Mouse (Mus musculus): ENCODE data around the gene Ercc5. TPM values are rescaled to one million over a fixed set of nuclear protein-coding genes. Genes with fewer than 3 reads are reported as not detected.

Ercc5 gene
- total RNA-seq, 1 experiment: 20.6 TPM

DNA sequence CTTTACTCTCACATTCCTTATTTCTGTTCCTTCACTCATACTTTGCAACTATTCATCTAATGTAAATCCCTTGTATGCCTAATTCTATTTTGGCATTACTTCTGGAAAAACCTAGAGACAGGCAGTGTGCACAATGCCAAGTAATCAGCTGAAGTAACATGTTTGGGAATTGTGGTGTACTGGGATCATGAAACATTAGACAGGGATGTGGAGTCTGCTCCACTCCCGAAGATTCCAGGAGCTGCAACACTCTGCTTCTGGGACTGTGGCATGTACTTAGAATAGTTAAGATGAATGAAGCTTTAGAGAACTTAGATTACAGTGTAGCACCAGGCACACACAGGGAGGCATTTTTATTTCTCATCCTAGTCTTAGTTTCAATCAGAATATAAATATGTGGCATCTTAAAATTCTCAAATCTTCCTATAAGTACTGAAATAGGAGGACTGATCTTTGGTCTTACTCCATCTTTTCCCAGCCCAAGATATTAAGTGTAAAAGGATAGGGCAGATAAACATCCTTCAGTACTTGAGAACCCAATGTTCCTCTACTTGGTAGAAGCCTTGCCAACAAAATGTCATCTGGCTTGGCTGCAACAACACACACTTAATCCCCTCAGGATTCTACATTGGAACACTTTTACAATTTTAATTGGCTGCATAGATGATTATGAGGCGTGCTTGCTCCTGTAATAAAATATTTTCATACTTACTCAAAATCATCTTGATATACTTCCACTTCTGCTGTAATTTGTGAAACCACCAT lies 69.0 kb downstream of the Ercc5 start:
- no peak for TF ChIP-seq ZC3H11A (IDR thresholded peaks at IDR 0.05; ENCODE audit: borderline replicate concordance, low read depth, low read length)
- TF ChIP-seq ZNF384 (IDR thresholded peaks at IDR 0.05; ENCODE audit: low read depth, low read length): no peak
- TF ChIP-seq CHD2 (IDR thresholded peaks at IDR 0.05; ENCODE audit: low read depth, low read length): no peak
- Histone ChIP-seq H3K4me1 (ENCODE audit: control insufficient read depth in 2 of 2, insufficient read depth in 2 of 2, low read length in 2 of 2, poor library complexity in 1 of 2) (no peaks in the 10 kb centered on the region), H3K27ac (ENCODE audit: insufficient read depth, low read depth, low read length, poor library complexity, severe bottlenecking) (no peak overlapping the region), H3K36me3 (ENCODE audit: control insufficient read depth, insufficient read depth, low read length, poor library complexity, severe bottlenecking) (no peaks in the 10 kb centered on the region), H3K9me3 (ENCODE audit: control insufficient read depth, insufficient read depth, low read depth, low read length) (no peaks in the 10 kb centered on the region), H3K9ac (ENCODE audit: insufficient read depth, low read depth, low read length, poor library complexity, severe bottlenecking) (no peak overlapping the region), H3K4me3 (ENCODE audit: insufficient read depth in 1 of 2, low read depth in 1 of 2, low read length in 2 of 2, poor library complexity in 1 of 2, severe bottlenecking in 1 of 2) (no peak overlapping the region)
- no peak for DNase-seq (ENCODE audit: low read depth, low spot score)
- in situ Hi-C loops (cut with MboI; ENCODE audit: low sequenced_read_pairs in 2 of 2, unreplicated experiment in 2 of 2): no loop called here

DNA sequence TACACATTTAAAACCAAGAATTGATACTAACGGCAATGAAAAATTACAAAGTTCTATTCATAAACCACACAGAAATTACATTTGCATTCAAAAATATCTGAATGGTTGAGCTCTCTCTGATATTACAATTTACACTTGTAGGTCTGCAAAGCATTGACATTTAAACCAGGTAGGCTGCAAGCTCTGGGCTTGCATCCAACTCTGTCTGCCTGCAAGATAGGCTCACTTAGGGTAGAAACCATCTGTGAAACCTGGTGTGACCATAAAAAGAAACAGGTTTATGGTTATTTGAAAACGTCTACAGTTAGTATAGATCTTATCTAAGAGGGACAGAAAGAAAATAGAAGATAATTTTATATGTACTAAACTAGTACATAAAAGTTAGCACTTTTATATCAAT lies 69.6 kb downstream of the Ercc5 start:
- H3K4me1 ChIP-seq (ENCODE audit: control insufficient read depth in 2 of 2, insufficient read depth in 2 of 2, low read length in 2 of 2, poor library complexity in 1 of 2): no peaks in the 10 kb centered on the region
- DNase-seq (ENCODE audit: low read depth, low spot score): no peak
- H3K36me3 ChIP-seq (ENCODE audit: control insufficient read depth, insufficient read depth, low read length, poor library complexity, severe bottlenecking): no peaks in the 10 kb centered on the region
- TF ChIP-seq HCFC1 (IDR thresholded peaks at IDR 0.05; ENCODE audit: borderline replicate concordance, insufficient read depth, low read length): no peak
- TF ChIP-seq ZNF384 (IDR thresholded peaks at IDR 0.05; ENCODE audit: low read depth, low read length): no peak
- no peak for TF ChIP-seq CHD2 (IDR thresholded peaks at IDR 0.05; ENCODE audit: low read depth, low read length)
- no peak for TF ChIP-seq MAFK (IDR thresholded peaks at IDR 0.05; ENCODE audit: insufficient read depth, low read depth, low read length)
- TF ChIP-seq ZC3H11A (IDR thresholded peaks at IDR 0.05; ENCODE audit: borderline replicate concordance, low read depth, low read length): no peak
- H3K9me3 ChIP-seq (ENCODE audit: control insufficient read depth, insufficient read depth, low read depth, low read length): no peaks in the 10 kb centered on the region
- H3K9ac ChIP-seq (ENCODE audit: insufficient read depth, low read depth, low read length, poor library complexity, severe bottlenecking): no peak overlapping the region
- H3K4me3 ChIP-seq (ENCODE audit: insufficient read depth in 1 of 2, low read depth in 1 of 2, low read length in 2 of 2, poor library complexity in 1 of 2, severe bottlenecking in 1 of 2): no peak overlapping the region
- no peak overlapping the region for H3K27ac ChIP-seq (ENCODE audit: insufficient read depth, low read depth, low read length, poor library complexity, severe bottlenecking)
- in situ Hi-C loops (cut with MboI; ENCODE audit: low sequenced_read_pairs in 2 of 2, unreplicated experiment in 2 of 2): no loop called here

DNA sequence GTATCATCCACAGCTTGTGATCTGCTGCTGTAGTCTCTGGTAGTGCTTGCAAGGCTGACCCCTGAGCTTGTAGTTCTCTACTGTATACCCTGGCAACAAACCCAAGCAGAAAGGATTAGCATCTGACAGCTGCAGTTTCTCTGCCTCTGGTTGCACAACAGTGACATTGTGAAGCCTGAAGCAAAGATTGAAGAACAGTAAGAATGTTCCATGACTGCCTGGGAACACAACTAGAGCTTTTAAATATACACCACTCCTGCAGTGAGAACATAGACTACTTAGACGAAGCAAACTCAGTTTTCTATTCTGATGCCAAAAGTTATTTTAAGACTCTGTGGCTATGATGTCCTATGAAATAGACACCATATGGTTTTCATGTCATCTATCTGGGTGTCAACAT lies 71.3 kb downstream of the Ercc5 start, which contains the start of gene Mettl21e:
Mettl21e (minus strand) TSS at position 86 of the 400 bp plus-strand sequence.
- H3K27ac ChIP-seq (ENCODE audit: insufficient read depth, low read depth, low read length, poor library complexity, severe bottlenecking): no peak within 1 kb of the TSS
- TF ChIP-seq ZC3H11A (IDR thresholded peaks at IDR 0.05; ENCODE audit: borderline replicate concordance, low read depth, low read length) (no peak), HCFC1 (IDR thresholded peaks at IDR 0.05; ENCODE audit: borderline replicate concordance, insufficient read depth, low read length) (no peak), ZNF384 (IDR thresholded peaks at IDR 0.05; ENCODE audit: low read depth, low read length) (no peak), MAFK (IDR thresholded peaks at IDR 0.05; ENCODE audit: insufficient read depth, low read depth, low read length) (no peak), CHD2 (IDR thresholded peaks at IDR 0.05; ENCODE audit: low read depth, low read length) (no peak)
- H3K9me3 ChIP-seq (ENCODE audit: control insufficient read depth, insufficient read depth, low read depth, low read length): no peaks in the 10 kb centered on the region
- no peaks in the 10 kb centered on the region for H3K4me1 ChIP-seq (ENCODE audit: control insufficient read depth in 2 of 2, insufficient read depth in 2 of 2, low read length in 2 of 2, poor library complexity in 1 of 2)
- no peak within 1 kb of the TSS for H3K9ac ChIP-seq (ENCODE audit: insufficient read depth, low read depth, low read length, poor library complexity, severe bottlenecking)
- no peak for DNase-seq (ENCODE audit: low read depth, low spot score)
- in situ Hi-C loops (cut with MboI; ENCODE audit: low sequenced_read_pairs in 2 of 2, unreplicated experiment in 2 of 2): no loop called here
- H3K4me3 ChIP-seq (ENCODE audit: insufficient read depth in 1 of 2, low read depth in 1 of 2, low read length in 2 of 2, poor library complexity in 1 of 2, severe bottlenecking in 1 of 2): no peak within 1 kb of the TSS
- no peaks in the 10 kb centered on the region for H3K36me3 ChIP-seq (ENCODE audit: control insufficient read depth, insufficient read depth, low read length, poor library complexity, severe bottlenecking)

DNA sequence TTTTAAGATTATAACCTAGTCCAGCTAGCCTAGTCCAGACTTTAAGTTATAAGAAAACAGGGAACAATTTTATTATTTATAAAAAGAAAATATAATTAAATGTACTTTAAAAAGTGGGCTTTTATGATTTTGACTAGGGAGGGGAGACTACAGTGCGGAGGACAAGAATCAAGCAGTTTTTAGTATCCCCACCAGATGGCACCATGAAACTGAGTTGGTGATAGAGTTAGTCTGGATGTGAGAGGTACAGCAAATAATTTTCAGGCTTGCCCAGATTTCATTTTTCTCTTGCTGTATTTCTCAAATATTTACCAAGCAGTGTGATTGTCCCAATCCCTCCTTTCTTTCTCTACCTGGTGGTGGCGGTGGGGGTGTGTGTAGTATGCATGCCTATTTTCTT lies 81.5 kb downstream of the Ercc5 start:
- TF ChIP-seq ZNF384 (IDR thresholded peaks at IDR 0.05; ENCODE audit: low read depth, low read length): no peak
- TF ChIP-seq ZC3H11A (IDR thresholded peaks at IDR 0.05; ENCODE audit: borderline replicate concordance, low read depth, low read length): peak; percentile 89
- H3K4me3 ChIP-seq (ENCODE audit: insufficient read depth in 1 of 2, low read depth in 1 of 2, low read length in 2 of 2, poor library complexity in 1 of 2, severe bottlenecking in 1 of 2): no peak overlapping the region
- in situ Hi-C loops (cut with MboI; ENCODE audit: low sequenced_read_pairs in 2 of 2, unreplicated experiment in 2 of 2): no loop called here
- DNase-seq (ENCODE audit: low read depth, low spot score): no peak
- no peak overlapping the region for H3K27ac ChIP-seq (ENCODE audit: insufficient read depth, low read depth, low read length, poor library complexity, severe bottlenecking)
- no peaks in the 10 kb centered on the region for H3K9me3 ChIP-seq (ENCODE audit: control insufficient read depth, insufficient read depth, low read depth, low read length)
- H3K9ac ChIP-seq (ENCODE audit: insufficient read depth, low read depth, low read length, poor library complexity, severe bottlenecking): no peak overlapping the region
- no peaks in the 10 kb centered on the region for H3K4me1 ChIP-seq (ENCODE audit: control insufficient read depth in 2 of 2, insufficient read depth in 2 of 2, low read length in 2 of 2, poor library complexity in 1 of 2)
- no peaks in the 10 kb centered on the region for H3K36me3 ChIP-seq (ENCODE audit: control insufficient read depth, insufficient read depth, low read length, poor library complexity, severe bottlenecking)

Other genes with a start within 250 kb of the Ercc5 start
- 39.0 and 59.6 TPM in 2 replicates for gene Tpp2, start 214.1 kb upstream of the Ercc5 start, total RNA-seq (2012; rRNA removed)
- gene Mettl21c, start 127.7 kb upstream of the Ercc5 start, total RNA-seq (2012; rRNA removed): 0.45 and 0.48 TPM in 2 replicates
- gene Gm8251, start 85.8 kb upstream of the Ercc5 start, total RNA-seq (2012; rRNA removed): 0.18 and 0.21 TPM in 2 replicates
- 19.4 and 34.2 TPM in 2 replicates for gene Tex30, start 45.3 kb upstream of the Ercc5 start, total RNA-seq (2012; rRNA removed)
- 28.4 and 35.4 TPM in 2 replicates for gene Kdelc1, start 28.9 kb upstream of the Ercc5 start, total RNA-seq (2012; rRNA removed)
- gene Bivm, start 28.8 kb upstream of the Ercc5 start, total RNA-seq (2012; rRNA removed): 10.6 and 10.9 TPM in 2 replicates
- not detected in 2 replicates for gene Mettl21e, start 71.2 kb downstream of the Ercc5 start, total RNA-seq (2012; rRNA removed)